Mouse (Mus musculus) mouse trophoblast stem cell (cell line): ENCODE data around the gene Ifitm7.
"Not testable (repeated sequence)": the region's sequence is repeated elsewhere in the genome, so short reads cannot be mapped to it uniquely, and the experiment has no call there.

Experiments
- in situ Hi-C, 2 experiments: fragments of 300-500 bp; cut with MseI, MboI; formaldehyde crosslinking; loops; 2 replicates in 1 of 2; 3 replicates in 1 of 2; pipeline ENCODE4 v1.15.1; 2025

Gene Ifitm7

DNA sequence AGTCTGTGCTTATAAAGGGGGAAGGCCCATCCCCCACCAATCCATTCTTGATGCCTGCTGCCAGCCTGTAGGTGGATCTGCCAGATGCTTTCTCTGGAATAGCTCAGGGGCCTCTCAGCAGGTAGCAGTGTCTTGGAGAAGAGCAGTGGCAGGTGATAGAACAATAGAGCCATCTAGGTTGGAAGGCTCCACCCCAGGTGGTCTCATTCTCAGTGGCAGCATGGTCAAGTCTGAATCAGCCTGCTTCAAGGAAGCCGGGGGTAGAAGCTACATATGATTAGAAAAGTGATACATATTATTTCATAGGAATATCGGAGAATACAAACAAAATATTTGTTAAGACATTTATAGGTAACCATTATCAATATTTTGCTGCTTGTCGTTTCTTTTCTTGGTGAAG lies 5.0 kb downstream of the Ifitm7 start:
- in situ Hi-C loops = not testable (repeated sequence)

DNA sequence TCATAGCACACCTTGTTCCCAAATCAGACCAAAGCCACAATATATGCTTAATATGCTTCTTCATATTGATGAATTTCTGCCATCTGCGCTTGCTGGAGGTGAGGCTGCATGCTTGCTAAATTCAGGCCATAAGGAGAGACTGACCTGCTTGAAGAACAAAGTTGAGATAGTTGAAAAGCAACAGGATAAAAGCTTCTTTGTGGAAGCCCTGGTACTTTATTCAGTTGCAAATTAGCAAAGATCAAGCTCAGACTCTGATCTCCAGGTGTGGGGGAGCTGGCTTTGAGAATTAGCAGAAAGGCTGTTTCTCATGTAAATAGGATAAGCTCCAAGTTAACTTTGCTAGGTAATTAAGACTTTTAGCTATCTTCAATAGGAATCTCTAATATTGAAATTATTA lies 9.7 kb downstream of the Ifitm7 start:
- in situ Hi-C loops = not testable (repeated sequence)

DNA sequence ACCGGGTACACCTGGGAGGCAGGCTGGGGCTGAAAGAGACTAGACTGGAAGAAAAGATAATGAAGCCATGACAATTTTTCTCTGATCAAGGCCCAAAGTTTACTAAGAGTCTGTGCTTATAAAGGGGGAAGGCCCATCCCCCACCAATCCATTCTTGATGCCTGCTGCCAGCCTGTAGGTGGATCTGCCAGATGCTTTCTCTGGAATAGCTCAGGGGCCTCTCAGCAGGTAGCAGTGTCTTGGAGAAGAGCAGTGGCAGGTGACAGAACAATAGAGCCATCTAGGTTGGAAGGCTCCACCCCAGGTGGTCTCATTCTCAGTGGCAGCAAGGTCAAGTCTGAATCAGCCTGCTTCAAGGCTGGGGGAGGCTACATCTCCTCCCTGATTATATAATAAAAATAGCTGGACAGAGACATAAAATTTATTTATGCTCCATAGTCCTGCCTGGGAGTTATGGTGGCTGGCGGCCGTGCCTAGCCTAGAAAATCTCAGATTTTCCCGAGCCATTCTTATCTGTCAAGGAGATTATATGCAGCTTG lies 10.3 kb downstream of the Ifitm7 start:
- in situ Hi-C loops = not testable (repeated sequence)

DNA sequence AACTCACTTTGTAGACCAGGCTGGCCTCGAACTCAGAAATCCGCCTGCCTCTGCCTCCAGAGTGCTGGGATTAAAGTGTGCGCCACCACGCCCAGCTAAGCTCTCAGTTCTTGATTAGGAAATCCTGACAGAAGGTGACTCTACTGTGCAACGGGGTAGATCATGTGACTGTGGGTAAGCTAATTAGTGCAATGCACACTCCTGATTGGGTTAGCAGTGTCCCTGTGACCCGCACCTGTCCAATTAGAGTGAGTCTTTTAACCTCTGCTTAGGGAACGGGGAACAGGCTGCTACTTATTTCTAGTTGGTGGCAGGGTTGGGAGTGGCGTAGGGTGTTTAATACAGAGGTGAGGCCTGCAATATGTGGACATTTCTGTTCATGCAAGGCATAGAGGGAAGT lies 14.6 kb downstream of the Ifitm7 start:
- in situ Hi-C loops = no loop called here

DNA sequence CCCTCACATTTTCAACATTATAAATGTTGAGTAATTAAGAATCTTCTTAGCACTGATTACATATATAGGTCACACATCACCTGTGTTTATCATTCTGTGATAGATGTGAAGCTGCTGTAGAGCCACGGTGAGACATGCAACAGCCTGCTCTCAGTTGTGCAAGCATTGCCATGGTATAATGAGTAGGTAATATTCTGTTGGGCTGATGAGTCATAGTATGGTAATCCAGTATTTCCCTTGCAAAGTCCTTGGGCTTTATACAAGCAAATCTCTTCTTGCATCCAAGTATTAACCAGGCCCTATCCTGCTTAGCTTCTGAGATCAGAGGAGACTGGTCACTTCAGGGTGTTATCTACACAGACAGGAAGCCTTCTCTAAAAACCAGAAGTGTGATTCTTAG lies 17.6 kb downstream of the Ifitm7 start:
- in situ Hi-C loops = no loop called here

DNA sequence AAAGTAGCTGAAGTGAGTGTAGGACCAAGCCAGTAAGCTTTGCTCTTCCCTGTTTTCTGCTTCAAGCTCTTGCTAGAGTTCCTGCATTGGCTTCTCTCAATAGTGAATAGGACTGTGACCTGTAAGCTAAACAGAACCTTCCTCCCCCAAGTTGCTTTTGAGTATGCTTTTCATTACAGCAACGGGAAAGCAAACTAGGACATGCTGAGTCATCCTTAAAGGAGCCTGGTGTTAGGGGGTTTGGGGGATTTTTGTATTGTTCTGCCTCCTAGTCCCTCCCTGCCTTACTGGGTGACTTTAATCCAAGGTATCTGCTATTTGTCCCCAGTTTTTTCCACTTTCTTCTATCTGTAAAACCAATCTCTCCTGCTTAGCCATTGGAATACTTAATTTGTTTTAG lies 24.6 kb downstream of the Ifitm7 start:
- in situ Hi-C loops = no loop called here

DNA sequence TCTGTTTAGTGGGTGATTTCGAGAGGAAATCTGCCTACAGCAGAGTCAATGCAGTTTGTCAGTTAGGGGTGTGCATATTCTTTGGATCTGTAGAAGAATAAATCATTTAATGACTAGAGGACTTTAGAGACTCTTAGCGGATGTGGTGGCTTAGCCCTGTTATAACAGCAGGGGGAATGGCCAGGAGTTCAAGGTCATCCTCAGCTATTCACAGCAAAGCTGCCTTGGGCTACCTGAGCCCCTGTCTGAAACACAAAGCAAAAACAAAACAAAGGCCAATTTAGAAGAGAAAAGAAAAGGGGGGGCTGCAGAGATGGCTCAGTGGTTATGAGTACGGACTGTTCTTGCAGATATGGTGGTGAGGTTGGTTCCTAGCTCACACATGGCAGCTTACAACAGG lies 35.4 kb downstream of the Ifitm7 start:
- in situ Hi-C loops = no loop called here

DNA sequence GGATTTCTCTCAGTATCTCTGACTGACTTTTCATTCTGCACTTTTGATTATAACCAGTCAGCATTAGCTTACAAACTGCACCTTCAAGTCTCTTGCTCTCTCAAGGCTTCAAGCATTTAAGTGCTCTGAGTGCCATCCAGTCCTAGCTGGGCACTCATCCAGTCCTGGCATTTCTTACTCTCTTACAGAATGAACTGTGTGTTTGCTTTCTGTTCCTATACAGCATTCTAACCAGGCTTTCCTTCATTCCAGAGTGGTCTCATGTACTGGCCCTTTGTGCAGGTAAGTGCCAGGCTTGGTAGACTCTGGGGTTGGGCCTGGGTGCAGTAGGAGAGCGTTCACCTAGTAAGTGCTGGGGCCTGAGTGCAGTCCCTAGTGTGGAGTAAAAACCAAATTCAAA lies 40.4 kb downstream of the Ifitm7 start:
- in situ Hi-C loops = no loop called here

DNA sequence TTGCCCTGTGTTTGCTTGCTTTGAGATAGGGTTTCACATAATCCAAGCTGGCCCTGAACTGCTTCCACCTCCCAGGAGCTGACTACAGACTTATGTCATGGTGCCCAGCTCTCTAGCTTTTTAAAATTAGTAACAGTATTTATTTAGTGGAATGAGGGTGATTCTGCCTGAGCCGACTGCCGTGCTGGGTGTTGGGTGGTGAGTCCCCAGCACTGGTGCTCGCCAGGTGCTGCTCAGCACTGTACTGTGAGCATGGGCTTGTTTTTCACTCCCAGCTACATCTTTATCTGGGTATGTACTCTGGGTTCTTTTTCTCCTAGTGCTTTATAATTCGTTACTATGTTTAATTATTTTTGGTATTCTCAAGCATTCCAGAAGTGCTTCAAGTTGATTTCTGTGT lies 41.5 kb downstream of the Ifitm7 start:
- in situ Hi-C loops = no loop called here

DNA sequence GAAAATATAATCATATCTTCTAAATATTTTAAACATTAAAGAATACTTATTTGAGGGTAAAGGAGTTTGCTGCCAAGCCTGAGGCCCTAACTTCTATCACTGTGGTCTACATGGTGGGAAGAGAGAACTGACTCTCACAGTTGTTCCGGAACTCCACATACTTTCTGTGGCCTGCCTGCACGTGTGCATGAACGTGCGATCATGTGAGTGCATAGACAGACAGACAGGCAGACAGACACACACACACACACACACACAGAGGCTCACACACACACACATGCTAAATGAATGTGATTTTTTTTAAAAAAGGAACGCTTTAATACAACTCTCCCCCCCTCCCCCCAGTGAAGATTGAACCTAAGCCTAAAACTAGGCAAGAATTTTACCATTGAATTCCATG lies 41.9 kb downstream of the Ifitm7 start:
- in situ Hi-C loops = no loop called here

DNA sequence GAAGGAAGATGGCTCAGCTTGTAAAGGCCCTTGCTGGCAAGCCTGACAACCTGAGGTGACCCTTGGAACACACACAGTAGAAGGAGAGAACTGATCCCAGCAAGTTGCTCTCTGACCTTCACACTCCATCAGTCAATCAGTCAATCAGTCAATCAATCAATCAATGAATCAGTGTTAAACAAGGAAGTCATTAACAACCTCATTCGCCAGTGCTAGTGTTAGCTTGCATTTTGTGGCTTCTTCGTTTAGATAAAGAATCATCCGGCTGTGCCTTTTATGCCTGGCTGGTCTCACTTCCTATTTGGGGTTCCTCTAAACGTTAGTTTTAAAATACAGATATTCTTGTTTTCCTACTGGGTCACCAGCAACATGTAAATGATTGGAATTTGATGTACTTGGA lies 42.5 kb downstream of the Ifitm7 start:
- in situ Hi-C loops = no loop called here

DNA sequence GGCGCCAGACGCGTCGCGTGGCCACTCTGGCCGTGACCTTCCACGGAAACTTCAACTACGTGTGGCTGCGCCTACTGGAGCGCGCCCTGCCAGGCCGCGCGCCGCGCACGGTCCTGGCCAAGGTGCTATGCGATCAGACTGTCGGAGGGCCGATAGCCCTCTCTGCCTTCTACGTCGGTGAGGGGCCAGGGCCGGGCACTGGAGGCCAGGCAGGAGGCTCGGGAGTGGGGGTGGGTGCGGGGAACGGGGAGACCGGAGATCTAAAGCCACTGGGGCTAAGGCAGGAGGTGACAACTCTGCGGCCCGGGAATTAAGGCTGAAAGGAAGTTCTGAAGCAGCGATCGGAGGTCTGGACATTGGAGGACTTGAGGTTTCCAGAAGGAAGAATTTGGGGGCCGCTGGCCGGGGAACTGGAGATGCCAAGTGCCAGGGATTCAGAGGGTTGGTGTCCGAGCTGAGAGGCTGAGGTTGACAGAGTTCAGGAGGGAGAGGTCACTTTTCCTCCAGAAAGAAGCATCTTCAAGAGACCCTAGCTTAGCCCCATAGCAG lies 45.8 kb downstream of the Ifitm7 start:
- in situ Hi-C loops = no loop called here

DNA sequence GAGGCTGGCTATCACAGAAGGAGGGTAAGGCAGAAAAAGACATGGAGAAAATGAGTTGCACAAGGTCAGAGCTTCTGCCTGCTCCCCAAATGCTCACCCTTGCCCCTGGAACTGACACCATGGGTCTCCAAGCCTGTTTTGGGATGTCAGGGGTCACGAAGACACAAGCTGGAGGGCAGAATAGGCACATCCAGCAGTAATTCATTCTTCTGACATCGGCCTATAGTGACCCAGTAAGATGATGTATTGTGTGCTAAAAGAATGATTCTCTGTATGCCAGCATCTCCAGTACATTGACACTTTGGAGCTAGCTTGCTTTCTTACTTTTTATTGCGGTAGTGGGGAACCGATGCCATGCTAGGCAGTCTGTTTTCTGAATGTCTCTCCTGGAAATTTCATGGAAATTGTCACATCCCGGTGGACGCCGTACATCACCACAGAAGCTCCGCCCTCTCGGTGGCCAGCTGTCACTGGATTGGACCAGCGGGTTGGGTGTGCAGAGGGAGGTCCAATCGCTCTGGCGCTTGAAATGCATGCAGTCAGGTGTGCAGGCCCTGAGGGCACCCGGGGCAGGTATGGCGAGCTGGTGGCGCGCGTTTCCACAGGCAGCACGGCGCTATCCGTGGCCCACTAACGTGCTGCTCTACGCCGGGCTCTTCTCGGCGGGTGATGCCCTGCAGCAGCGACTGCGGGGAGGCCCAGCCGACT lies 46.4 kb downstream of the Ifitm7 start:
- in situ Hi-C loops = no loop called here
